Mouse (Mus musculus) liver, embryonic 14.5 days (tissue): ENCODE measurements around the gene Polr2e.

Experiments
- CTCF ChIP-seq: IDR thresholded peaks from 2 replicates; pipeline ENCODE4 v1.5.1; 2016; ENCODE audit warnings: antibody characterized with exemption, low read depth, control low read depth
- EP300 ChIP-seq: IDR thresholded peaks from 2 replicates; pipeline ENCODE4 v1.6.1; 2016; ENCODE audit warnings: antibody characterized with exemption, low read depth

DNA sequence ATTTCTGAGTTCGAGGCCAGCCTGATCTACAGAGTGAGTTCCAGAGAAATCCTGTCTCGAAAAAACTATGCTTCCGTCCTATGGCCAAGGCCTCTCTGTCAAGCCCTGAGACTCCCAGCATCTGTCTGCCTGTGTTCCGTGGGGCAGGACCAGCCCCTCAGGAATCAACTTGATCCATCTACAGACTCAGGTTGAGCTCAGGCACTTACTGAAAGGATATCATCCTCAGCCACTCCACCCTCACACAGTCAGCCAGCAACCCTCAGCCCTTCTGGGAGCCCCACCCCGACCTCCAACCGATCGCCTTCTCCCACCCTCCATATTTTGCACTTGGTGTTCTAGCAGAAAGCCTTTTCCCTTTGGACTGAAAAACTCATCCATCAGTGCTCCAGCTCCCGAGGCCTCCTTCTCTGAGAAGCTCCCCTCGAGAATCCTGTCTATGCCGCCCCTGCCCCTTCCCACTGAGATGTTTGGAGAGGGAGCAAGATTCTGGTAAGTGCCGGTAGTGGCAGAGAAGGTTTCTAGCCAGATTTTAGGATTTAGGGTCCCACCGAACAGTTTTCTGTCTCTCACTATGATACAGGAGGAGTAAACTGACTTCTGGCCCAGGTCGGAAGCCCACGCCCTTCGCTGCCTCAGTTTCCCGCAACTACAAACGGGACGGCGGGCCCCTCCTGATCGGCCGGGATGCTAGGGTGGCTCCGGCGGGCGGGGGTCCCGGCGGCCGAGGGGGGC lies 51.7 kb downstream of the Polr2e start:
- TF ChIP-seq CTCF (no peak), EP300 (no peak)
